Mouse (Mus musculus) 416B (cell line): ENCODE data around the gene Optn.

Experiments used
- DNase-seq: peaks from one replicate; pipeline ENCODE4 v3.0.0; 2011; ENCODE audit warnings: low read depth

Gene Optn

DNA sequence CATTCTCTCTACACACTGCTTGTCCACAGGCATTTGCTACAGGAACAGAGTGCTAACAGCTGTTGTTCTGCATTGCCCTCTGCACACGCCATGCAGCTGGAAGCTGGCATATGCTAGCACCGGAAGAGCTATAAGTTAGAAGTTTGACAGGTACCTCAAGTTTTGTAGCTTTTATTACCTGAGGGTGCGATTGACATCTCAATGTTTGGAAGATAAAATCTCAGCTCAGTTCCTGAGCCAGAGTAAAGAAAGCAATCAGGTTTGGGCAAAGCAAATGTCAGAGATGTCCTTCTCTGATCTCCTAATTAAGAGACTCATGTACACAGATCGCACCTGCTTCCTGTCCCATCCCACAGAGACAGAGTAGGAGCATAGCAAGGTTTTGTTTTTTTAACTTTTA, 77.1 kb downstream of the Optn start:
- no peak for DNase-seq

DNA sequence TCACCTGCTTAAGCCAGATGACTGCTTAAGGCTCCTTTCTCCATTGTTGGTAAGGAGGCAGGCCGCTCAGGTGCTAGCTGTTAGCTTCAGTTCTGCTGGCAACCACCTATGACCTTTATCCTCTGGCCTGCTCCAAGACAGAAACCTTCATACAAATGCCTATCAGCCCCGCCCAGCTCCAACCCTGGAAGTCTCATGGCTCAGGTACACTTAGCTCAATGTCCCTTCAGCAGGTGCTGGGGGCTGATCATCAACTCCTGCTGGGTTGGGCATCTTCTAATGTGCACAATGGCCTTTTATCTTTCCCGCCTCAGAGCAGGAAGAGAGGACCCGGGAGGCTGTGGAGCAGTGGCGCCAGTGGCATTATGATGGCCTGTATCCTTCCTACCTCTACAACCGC, 78.9 kb downstream of the Optn start:
- no peak for DNase-seq

DNA sequence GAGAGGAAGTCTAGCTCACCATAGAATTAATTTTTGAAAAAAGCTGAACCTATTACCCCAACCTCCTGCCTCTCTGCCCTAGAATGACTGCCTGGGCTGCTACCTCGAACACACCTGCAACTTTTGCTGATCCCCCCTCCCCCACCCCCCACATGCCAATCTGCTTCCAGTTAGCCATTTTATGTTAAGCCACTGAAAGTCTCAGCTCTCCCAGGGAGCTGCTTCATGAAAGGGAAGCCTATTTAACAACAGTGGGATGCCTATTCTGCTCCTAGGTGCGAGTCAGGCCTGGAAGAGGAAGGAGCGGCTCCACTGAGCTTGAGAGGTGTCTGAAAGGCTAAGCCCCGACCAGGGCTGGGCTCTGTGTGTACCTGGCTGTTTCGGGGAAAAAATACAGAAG, 79.9 kb downstream of the Optn start:
- no peak for DNase-seq

DNA sequence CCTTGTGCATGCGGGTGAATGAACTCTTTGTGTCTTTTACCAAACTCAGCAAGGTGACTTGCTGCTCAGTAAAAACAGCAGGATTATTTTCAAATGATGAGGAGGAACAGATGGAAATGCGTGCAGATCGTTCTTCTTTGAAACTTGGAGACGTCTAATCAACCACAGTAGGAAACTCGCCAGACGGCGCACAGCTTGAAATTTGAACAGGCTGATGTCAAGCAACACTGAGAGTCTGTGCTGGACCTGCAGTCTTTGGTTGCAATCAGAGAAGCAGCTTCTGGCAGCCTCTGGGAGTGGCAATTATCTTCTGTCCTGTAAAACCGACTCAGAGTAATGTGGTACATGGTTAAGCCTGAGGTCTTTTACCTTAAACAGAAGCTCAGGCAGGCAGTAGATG, 85.8 kb downstream of the Optn start:
- no peak for DNase-seq

DNA sequence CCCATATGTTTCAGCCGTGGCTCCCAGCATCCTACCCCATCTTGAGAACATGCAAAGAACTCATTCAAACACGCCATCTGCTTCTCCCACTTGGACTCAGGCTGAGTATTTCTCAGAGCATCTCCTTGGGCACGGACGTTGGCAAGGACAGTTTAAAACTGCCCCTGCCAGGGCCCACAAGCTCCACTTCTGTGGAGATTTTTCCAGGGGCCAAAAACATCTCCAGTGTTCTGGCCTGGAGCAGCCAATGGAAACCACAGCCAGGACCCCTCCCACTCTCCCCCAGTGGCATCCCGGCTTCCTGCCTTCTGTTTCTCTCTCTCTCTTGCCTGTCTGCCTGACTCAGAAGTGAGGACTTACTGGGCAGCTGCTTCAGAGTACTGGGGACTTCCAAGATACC, 88.0 kb downstream of the Optn start, which contains the start of gene Ucma:
Gene Ucma (plus strand): TSS at position 316 of the 400 bp plus-strand sequence.
- DNase-seq, result no peak
